7 mouse cellular contexts compared by ENCODE assay signal in the genomic region with DNA sequence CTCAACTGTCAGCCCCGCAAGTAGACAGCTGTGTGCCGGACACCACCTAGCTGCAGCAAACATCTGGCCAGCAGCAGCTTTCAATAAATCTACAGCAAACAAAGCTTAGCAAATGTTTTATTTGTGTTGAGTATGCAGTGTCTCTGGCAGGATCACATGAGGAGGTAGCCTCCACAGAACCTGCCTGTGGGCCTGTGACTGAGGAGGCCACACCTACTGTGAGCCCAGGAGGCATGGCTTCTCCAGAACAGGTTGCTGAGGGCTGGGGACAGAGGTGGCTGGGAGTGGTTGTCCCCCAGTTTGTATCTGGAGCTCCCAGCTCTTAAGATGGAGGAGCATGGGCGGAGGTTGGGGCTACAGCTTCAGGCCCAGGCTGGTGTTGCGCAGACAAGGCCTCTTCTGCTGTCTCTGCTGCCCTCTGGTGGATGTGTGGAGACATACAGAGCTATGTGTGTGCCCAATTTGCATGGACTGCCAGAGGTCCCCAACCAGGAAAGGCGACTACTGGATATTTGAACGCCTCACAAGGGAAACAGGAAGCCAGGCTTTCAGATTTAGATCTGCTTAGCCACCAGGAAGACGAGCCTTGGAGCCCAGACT. TPM values are rescaled to one million over a fixed set of nuclear protein-coding genes. Genes with fewer than 3 reads are reported as not detected.
DNase-seq lines count a peak whose midpoint lies in the region; ATAC-seq lines count a peak whose summit lies in the region.

No protein-coding gene starts in this region.

- H3K27ac ChIP-seq in intestine, embryonic 15.5 days = no peak overlapping the region; the same call in 1 of the 2 replicates
- peak overlapping the region; percentile 22 for H3K27ac ChIP-seq in midbrain, embryonic 12.5 days (replicated peaks)

- H3K4me3 ChIP-seq in intestine, embryonic 15.5 days (replicated peaks) = no peak overlapping the region
- H3K4me3 ChIP-seq in midbrain, embryonic 12.5 days = no peak overlapping the region

- H3K4me1 ChIP-seq in intestine, embryonic 15.5 days (replicated peaks) = no peaks in the 10 kb centered on the region
- no peaks in the 10 kb centered on the region for H3K4me1 ChIP-seq in midbrain, embryonic 12.5 days

- H3K4me2 ChIP-seq in intestine, embryonic 15.5 days (replicated peaks) = no peak overlapping the region
- H3K4me2 ChIP-seq in midbrain, embryonic 12.5 days (replicated peaks) = no peak overlapping the region

- H3K9ac ChIP-seq in intestine, embryonic 15.5 days = no peak overlapping the region
- no peak overlapping the region for H3K9ac ChIP-seq in midbrain, embryonic 12.5 days (replicated peaks)

- 34% methylated on average over 7 of the region's 7 CpGs for WGBS in intestine, embryonic 15.5 days
- 42% methylated on average over 7 of the region's 7 CpGs for WGBS in midbrain, embryonic 12.5 days

- peak; percentile 92 for ATAC-seq in intestine, embryonic 15.5 days
- peak; percentile 73 for ATAC-seq in midbrain, embryonic 12.5 days (ENCODE audit: low FRiP score, low read depth)

- no peaks in the 10 kb centered on the region for H3K9me3 ChIP-seq in intestine, embryonic 15.5 days
- no peaks in the 10 kb centered on the region for H3K9me3 ChIP-seq in midbrain, embryonic 12.5 days

- peak; percentile 72 to 73 for DNase-seq in adrenal gland, adult 18-20 months (ENCODE audit: low spot score in 2 of 2)
- peak; percentile 95 for DNase-seq in embryo, embryonic 10 days (ENCODE audit: low spot score)
- peak; percentile 60 for DNase-seq in gastrocnemius, postnatal 25 days
- DNase-seq in left cerebral cortex, postnatal 4 days = peak; percentile 85
- DNase-seq in skeletal muscle tissue, adult 2 months (ENCODE audit: low read depth, low spot score) = peak; percentile 83

- intact Hi-C loops in left cerebral cortex, postnatal 4 days (cut with DNase I) = loop anchor here (10.0 kb wide), 1 partner anchor 94 kb away; a partner anchor contains a TSS

- no peaks in the 10 kb centered on the region for H3K27me3 ChIP-seq in intestine, embryonic 15.5 days (replicated peaks)
- H3K27me3 ChIP-seq in midbrain, embryonic 12.5 days = no peaks in the 10 kb centered on the region

- peaks cover 7% of the 10 kb centered on the region for H3K36me3 ChIP-seq in intestine, embryonic 15.5 days
- peaks cover 58% of the 10 kb centered on the region for H3K36me3 ChIP-seq in midbrain, embryonic 12.5 days

RNA-seq across cellular contexts. Expression of a gene that starts 5.5 kb away (rescaled TPM):
- 1 to 10 TPM; 1.5 to 1.7 TPM for total RNA-seq in adrenal gland, adult 18-20 months (2021)
- total RNA-seq in gastrocnemius, postnatal 25 days (2021) = 1 to 10 TPM in 1 of 2 experiments, under 1 TPM in 1; 0.77 to 1.2 TPM
- 1.1 and 2.1 TPM in 2 replicates for polyA plus RNA-seq in intestine, embryonic 15.5 days (2015; fragmentation: Nextera tagmentation; extraction: Ambion mirVana)
- total RNA-seq in left cerebral cortex, postnatal 4 days (2021) = 1 to 10 TPM; 3.4 to 4.0 TPM
- polyA plus RNA-seq in midbrain, embryonic 12.5 days (2016; fragmentation: Nextera tagmentation; extraction: Ambion mirVana) = 2.8 and 2.9 TPM in 2 replicates

RNA-seq across cellular contexts. Expression of a gene that starts 8.1 kb away (rescaled TPM):
- 100 to 1,000 TPM in 1 of 2 experiments, 10 to 100 TPM in 1; 84.9 to 105 TPM for total RNA-seq in adrenal gland, adult 18-20 months (2021)
- total RNA-seq in gastrocnemius, postnatal 25 days (2021) = 10 to 100 TPM; 30.5 to 32.3 TPM
- 170 and 198 TPM in 2 replicates for polyA plus RNA-seq in intestine, embryonic 15.5 days (2015; fragmentation: Nextera tagmentation; extraction: Ambion mirVana)
- total RNA-seq in left cerebral cortex, postnatal 4 days (2021) = 100 to 1,000 TPM in 1 of 2 experiments, 10 to 100 TPM in 1; 99.9 to 102 TPM
- 182 and 192 TPM in 2 replicates for polyA plus RNA-seq in midbrain, embryonic 12.5 days (2016; fragmentation: Nextera tagmentation; extraction: Ambion mirVana)

RNA-seq across cellular contexts. Expression of a gene that starts 8.1 kb away (rescaled TPM):
- 100 to 1,000 TPM; 174 to 175 TPM for total RNA-seq in adrenal gland, adult 18-20 months (2021)
- total RNA-seq in gastrocnemius, postnatal 25 days (2021) = 100 to 1,000 TPM; 116 to 129 TPM
- polyA plus RNA-seq in intestine, embryonic 15.5 days (2015; fragmentation: Nextera tagmentation; extraction: Ambion mirVana) = 270 and 281 TPM in 2 replicates
- total RNA-seq in left cerebral cortex, postnatal 4 days (2021) = 100 to 1,000 TPM; 137 to 143 TPM
- polyA plus RNA-seq in midbrain, embryonic 12.5 days (2016; fragmentation: Nextera tagmentation; extraction: Ambion mirVana) = 196 and 202 TPM in 2 replicates

RNA-seq across cellular contexts. Expression of a gene that starts 10.4 kb away (rescaled TPM):
- total RNA-seq in adrenal gland, adult 18-20 months (2021) = 10 to 100 TPM; 27.0 to 28.6 TPM
- total RNA-seq in gastrocnemius, postnatal 25 days (2021) = 10 to 100 TPM in 1 of 2 experiments, 1 to 10 TPM in 1; 8.1 to 11.1 TPM
- 24.9 and 26.7 TPM in 2 replicates for polyA plus RNA-seq in intestine, embryonic 15.5 days (2015; fragmentation: Nextera tagmentation; extraction: Ambion mirVana)
- 10 to 100 TPM; 26.1 to 28.8 TPM for total RNA-seq in left cerebral cortex, postnatal 4 days (2021)
- 26.7 and 30.7 TPM in 2 replicates for polyA plus RNA-seq in midbrain, embryonic 12.5 days (2016; fragmentation: Nextera tagmentation; extraction: Ambion mirVana)

RNA-seq across cellular contexts. Expression of a gene that starts 15.2 kb away (rescaled TPM):
- 10 to 100 TPM; 29.6 to 35.8 TPM for total RNA-seq in adrenal gland, adult 18-20 months (2021)
- 10 to 100 TPM; 52.4 to 59.8 TPM for total RNA-seq in gastrocnemius, postnatal 25 days (2021)
- polyA plus RNA-seq in intestine, embryonic 15.5 days (2015; fragmentation: Nextera tagmentation; extraction: Ambion mirVana) = 37.9 and 44.4 TPM in 2 replicates
- total RNA-seq in left cerebral cortex, postnatal 4 days (2021) = 100 to 1,000 TPM; 125 to 131 TPM
- 88.3 TPM in 2 replicates for polyA plus RNA-seq in midbrain, embryonic 12.5 days (2016; fragmentation: Nextera tagmentation; extraction: Ambion mirVana)
